Mouse (Mus musculus): ENCODE measurements at regions not wholly inside any gene's neighbourhood (a gene's known extent, or its start where the extent isn't known, plus 50 kb on each side); places are given as distances from the start of the nearest gene placed in this dataset.

DNA sequence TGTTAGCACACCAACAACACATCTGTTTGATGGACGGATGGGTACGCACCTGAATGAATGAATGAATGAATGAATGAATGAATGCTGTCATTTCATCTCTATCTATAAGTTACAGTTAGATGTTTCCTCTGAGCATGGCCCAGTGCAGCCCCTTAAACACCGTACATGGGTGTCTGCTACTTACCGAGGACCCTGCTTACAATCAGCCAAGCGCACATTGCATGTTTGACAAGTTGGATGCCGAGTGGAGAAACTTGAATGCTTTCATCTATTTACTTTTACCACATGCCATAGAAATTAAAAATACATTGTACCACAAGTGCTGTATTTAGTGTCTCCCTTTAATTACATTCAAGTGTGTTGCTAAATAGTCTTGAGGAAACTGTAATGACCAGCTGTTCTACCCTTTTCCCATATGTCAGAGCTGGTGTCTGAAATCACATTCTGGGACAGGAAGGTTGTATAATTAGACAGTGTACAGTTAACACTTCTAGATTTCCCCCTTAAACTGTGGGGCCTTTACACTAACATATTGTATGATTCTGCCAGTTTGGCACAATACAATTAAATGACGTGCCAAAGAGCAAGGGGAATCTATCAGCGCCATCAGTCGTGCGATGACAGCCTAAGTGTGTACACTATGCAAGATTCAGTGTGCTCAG, 127.3 kb upstream of the Prox1 start:
- DNase-seq (ENCODE audit: low spot score) = no peak

- DNase-seq (ENCODE audit: low spot score) = no peak
Measured at GRCm38 (mm10) chr1:190290061-190290460, 119.5 kb upstream of the Prox1 start.

DNA sequence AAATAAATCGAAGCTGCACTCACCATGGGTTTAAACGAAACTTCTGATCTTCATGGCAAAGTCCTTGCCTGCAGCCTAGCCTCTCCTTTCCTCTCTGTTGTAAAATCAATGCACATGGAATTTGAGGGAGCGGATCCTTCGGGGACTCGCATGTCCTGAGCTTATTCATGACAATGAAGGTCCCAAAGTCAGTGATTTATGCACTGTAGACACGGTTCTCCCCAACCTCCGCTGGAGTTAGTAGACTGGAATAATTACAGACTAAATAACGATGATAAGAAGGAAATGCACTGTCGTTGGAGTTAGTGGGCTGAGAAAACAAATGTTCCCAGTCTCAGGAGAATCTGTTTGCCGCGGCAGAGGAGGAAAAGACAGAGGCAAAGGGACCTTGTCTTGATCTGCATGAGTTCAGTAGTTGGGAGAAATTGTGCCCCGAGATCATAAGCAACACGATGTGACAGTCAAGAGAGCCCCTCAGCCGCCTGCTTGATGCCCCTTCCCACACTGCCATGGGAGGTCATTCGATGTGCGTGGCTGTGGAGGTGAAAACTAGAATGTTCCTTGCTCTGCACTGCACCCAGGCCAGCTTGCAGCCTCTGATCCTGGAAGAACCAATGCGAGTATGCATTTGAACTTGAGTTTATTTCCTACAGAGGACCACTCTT, 116.1 kb upstream of the Prox1 start:
- no peak for DNase-seq (ENCODE audit: low spot score)

- DNase-seq (ENCODE audit: low spot score) = no peak
Measured at GRCm38 (mm10) chr1:190285636-190286035, 115.1 kb upstream of the Prox1 start.

DNA sequence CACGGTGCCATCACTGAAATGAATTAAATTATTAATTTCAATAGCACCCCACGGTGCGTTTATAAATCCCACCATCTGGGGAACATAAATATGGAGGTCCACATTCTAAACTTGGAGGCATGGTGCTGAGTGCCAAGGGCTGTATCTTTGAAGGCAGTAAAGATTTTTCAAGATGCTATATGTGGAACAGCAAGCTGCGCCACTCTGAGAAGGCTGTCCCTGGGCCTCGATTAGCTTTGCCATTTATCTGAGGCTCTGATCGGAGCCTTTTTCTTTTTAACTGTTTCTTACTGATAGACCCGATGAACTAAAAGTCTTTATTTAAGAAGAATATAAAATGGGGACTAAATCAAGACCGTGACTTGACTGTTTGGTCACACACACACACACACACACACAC, 114.5 kb upstream of the Prox1 start:
- no peak for DNase-seq (ENCODE audit: low spot score)

GRCm38 (mm10) chr1:190284138-190284537, 113.6 kb upstream of the Prox1 start:
- no peak for DNase-seq (ENCODE audit: low spot score)

DNA sequence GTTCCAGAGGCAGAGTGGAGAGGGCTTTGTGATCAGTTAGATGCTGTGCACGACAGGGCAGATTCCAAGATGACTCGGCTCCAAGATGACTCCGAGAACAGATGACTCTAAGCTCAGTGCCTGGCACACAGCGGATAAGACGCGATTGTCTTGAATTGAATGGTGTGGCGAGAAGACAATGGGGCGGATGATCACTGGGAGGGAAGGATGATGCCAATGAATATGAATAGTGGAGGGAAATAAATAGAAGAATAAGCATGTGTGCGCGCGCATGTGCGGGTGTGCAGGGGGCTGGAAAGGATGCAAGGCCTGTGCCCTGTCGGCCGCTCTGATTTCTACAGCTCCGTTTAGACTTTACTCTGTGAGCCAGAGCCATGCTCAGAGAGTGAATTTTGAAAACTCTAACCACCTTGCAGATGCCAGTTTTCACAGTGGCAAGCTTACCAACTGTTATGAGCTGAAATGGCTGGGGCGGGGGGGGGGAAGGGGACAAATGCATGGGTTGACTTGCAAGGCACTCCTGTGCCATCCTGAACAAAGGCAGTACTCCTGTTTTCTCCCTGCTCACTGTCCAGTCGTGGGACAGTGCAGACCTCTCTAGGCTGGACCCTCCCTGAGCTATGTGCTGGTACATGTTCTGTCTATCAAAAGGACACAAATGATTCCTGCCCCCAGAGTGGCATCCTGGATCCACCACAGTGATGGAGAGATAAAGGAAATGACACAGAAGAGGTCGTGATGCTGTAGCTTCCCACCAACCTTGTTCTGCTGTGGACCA, 109.8 kb upstream of the Prox1 start:
- no peak for DNase-seq (ENCODE audit: low spot score)

- DNase-seq (ENCODE audit: low spot score) = no peak
Measured at GRCm38 (mm10) chr1:190274911-190275310, 104.4 kb upstream of the Prox1 start.

DNA sequence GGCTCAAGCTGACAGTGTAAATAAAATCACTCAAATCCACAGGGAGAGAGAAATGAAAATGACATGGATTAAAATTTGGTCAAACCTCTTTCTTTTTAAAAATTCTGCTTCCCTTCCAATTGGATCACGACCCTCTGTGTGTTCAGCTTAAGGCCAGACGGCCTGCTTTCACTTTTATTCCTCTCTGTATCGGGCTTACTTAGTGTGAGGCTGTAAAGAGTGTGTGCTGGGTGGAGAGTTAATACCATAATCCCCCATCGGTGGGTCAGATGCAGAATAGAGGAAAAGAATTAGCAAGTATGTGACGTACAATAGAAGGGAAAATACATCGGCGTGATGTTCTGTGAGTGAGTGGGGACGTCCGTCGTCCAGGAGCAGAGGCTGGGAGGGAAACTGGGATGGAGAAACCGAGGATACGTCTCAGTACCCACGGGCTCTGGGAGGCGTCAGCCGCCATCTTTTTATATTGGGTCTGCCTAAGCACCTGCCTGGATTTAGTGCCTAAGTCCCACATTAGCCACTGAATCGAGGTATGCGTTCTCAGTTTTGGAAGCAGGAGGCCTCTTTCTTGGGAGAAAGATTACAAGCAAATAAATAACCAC, 100.4 kb upstream of the Prox1 start:
- DNase-seq (ENCODE audit: low spot score) = no peak

DNA sequence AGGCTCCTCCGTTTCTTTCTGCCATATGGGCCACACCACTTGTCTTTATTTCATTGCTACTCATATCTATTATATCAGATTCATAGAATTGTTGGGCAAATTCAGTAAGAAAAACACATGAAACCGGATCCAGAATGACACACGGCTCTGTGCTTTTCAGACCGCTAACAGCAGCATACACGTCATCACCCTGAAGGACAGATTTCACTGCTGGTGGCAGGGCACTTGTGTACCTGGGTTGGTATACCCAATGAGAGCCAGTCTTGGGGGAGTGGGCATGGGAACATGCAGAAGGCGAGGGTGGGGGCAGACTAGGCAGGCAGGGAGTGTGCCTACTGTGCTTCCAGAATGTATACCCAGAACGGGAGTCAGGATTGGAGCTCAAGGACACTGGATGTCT, 98.7 kb upstream of the Prox1 start:
- no peak for DNase-seq (ENCODE audit: low spot score)

DNA sequence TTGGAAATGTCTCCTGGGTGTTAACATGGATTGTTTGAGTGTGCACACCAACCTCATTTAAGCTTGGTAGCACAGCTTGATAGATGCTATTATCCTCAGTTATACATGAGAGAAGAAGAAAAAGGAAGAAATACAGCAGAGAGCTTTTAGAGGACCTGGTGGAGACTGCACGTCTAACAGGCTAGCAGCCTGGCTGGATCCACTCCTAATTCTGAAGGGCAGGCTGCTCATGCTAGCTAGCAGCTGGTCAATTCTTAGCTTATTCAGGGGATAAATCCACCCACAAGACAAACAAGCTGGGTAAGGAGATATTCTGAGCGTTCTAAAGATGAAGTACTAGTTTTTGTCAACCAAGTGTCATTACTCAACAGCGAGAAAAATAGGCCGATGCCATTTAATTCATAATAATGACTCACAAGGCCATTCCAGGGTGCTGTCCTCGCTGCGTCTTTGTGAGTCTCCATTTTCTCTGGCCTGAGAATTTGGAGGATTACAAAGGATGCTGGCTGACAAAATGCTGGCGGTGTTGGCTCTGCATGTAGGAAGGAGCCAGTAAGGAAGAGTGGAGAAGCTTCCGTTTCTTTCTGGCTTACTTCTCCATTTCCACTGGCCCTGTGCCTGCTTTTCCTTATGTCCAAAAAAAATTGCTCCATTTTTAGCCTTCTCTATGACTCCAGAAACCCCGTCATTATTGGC, 94.7 kb upstream of the Prox1 start:
- no peak for DNase-seq (ENCODE audit: low spot score)

GRCm38 (mm10) chr1:190264501-190264900, 94.0 kb upstream of the Prox1 start:
- DNase-seq (ENCODE audit: low spot score) = no peak

GRCm38 (mm10) chr1:190263620-190264019, 93.1 kb upstream of the Prox1 start:
- DNase-seq (ENCODE audit: low spot score) = no peak

DNA sequence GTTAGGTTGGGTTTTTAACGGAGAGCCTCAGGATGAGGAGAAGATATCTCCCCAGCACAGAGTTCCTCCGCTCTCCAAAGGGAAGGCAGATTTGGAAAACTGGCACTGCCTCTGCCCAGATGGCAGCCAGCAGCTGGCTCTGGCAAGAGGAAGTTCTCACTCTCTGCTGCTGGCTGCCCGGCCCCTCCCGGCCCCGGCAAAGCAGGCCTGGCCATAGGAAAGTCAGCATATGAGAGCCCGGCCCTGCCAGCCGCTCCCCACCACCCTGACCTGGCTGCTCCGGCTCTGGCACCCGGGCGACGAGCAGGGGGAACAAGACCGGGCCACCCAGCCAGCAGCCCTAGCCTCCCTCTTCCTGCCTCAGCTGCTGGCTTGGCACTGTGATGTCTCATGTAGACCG, 89.1 kb upstream of the Prox1 start:
- no peak for DNase-seq (ENCODE audit: low spot score)

- DNase-seq (ENCODE audit: low spot score) = no peak
Measured at GRCm38 (mm10) chr1:190250574-190251246, 80.2 kb upstream of the Prox1 start.

DNA sequence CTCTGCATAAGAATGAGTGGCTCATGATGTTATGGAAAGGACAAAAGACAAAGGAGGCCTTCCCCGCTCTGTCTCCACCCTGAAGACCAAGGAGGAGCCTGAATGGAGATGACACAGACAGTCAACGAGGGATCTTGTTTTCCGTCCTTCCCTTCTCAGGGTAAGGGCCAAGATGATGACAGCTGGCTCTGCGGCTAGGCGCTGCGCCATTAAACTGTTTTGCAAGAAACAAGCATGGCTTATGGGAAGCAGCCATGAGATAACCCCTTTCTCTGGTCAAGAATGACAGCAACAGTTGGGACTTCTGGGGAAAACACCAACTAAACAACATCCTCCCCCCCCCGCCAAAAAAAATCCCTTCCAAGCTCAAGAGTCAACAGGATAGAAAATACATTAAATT, 72.0 kb upstream of the Prox1 start:
- DNase-seq (ENCODE audit: low spot score) = no peak

GRCm38 (mm10) chr1:190239796-190240195, 69.3 kb upstream of the Prox1 start:
- DNase-seq (ENCODE audit: low spot score) = no peak

DNA sequence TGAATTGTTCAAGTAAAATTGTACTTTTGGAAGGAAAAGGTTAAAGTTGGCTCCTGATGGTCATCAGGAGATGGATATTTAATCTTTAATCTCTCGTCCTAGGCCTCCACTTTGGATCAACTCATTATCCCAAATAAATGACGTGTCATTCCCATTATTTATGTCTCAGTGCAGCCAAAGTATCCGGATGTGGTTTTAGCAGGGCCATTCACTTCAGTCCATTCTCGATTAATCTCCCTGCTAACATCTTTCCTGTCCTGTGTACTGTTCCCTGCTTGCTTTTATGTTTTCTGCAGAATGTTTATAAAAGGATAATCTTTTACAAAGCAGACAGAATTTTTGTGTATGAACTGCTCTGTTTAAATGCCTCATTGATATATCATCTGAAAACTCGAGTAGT, 60.4 kb upstream of the Prox1 start:
- DNase-seq (ENCODE audit: low spot score) = no peak

GRCm38 (mm10) chr1:190220417-190220816, 49.9 kb upstream of the Prox1 start:
- DNase-seq (ENCODE audit: low spot score) = no peak

Measured in ovary, adult 18-20 months (tissue).